Mouse (Mus musculus): ENCODE measurements around the gene Pgam5.

The Pgam5 gene

GRCm38 (mm10) chr5:110230780-110231461 lies 38.8 kb downstream of the Pgam5 start, which contains the start of gene Ankle2:
Gene Ankle2, plus strand, starts transcription at chr5:110231004.
- peak; percentile 86 for DNase-seq (ENCODE audit: low read depth, low spot score)

GRCm38 (mm10) chr5:110230401-110230779 lies 39.3 kb downstream of the Pgam5 start:
- DNase-seq (ENCODE audit: low read depth, low spot score) = no peak

GRCm38 (mm10) chr5:110227336-110227883 lies 42.3 kb downstream of the Pgam5 start:
- DNase-seq (ENCODE audit: low read depth, low spot score) = peak; percentile 67

GRCm38 (mm10) chr5:110225056-110225455 lies 44.7 kb downstream of the Pgam5 start:
- DNase-seq (ENCODE audit: low read depth, low spot score) = no peak

GRCm38 (mm10) chr5:110222757-110223156 lies 47.0 kb downstream of the Pgam5 start:
- DNase-seq (ENCODE audit: low read depth, low spot score) = no peak

- no peak for DNase-seq (ENCODE audit: low read depth, low spot score)
Observed at GRCm38 (mm10) chr5:110220331-110220730, 49.4 kb downstream of the Pgam5 start.

- no peak for DNase-seq (ENCODE audit: low read depth, low spot score)
Observed at GRCm38 (mm10) chr5:110216780-110217179, 52.9 kb downstream of the Pgam5 start.

GRCm38 (mm10) chr5:110211312-110211711 lies 58.4 kb downstream of the Pgam5 start:
- no peak for DNase-seq (ENCODE audit: low read depth, low spot score)
